Comparison of ENCODE assay signal across 15 mouse cellular contexts in genomic region chr11:102396671-102397141, GRCm38 (mm10). TPM values are rescaled to one million over a fixed set of nuclear protein-coding genes. Genes with fewer than 3 reads are reported as not detected.
DNase-seq lines count a peak whose midpoint lies in the region; ATAC-seq and TF ChIP-seq lines count a peak whose summit lies in the region.
"Had no signal": no experiment of that assay in that cellular context is flagged by ENCODE, and none has a peak within 500 bp of the region (broad histone marks: within the 10 kb centered on the region; RNA-seq: fewer than 3 reads in every experiment).

No protein-coding gene starts in this region.

- no peak for ATAC-seq in forebrain, embryonic 12.5 days (ENCODE audit: low FRiP score)
- ATAC-seq in hindbrain, embryonic 16.5 days, result no peak
- no peak for ATAC-seq in midbrain, embryonic 14.5 days (ENCODE audit: low FRiP score, low TSS enrichment)

- H3K27ac ChIP-seq in forebrain, embryonic 12.5 days, result no peak overlapping the region
- H3K27ac ChIP-seq in forebrain, embryonic 10.5 days, result no peak overlapping the region
- peak overlapping the region; percentile 6 for H3K27ac ChIP-seq in cortical plate, adult 2 months (ENCODE audit: insufficient read depth, low read length)
- H3K27ac ChIP-seq in hindbrain, embryonic 16.5 days (ENCODE audit: low read depth, low read length), result no peak overlapping the region
- no peak overlapping the region for H3K27ac ChIP-seq in midbrain, embryonic 14.5 days (replicated peaks; ENCODE audit: low read depth, low read length)
- H3K27ac ChIP-seq: limb, embryonic 15.5 days; stomach, embryonic 15.5 days had no signal

- H3K4me1 ChIP-seq in forebrain, embryonic 12.5 days, result peaks cover 74% of the 10 kb centered on the region
- H3K4me1 ChIP-seq in forebrain, embryonic 10.5 days, result peaks cover 67% of the 10 kb centered on the region
- peaks cover 6% of the 10 kb centered on the region for H3K4me1 ChIP-seq in cortical plate, adult 2 months (ENCODE audit: control insufficient read depth, insufficient read depth, low read length)
- peaks cover 47% of the 10 kb centered on the region for H3K4me1 ChIP-seq in hindbrain, embryonic 16.5 days (ENCODE audit: control insufficient read depth, insufficient read depth, low read depth, low read length)
- H3K4me1 ChIP-seq in midbrain, embryonic 14.5 days (ENCODE audit: control insufficient read depth, insufficient read depth, low read length), result peaks cover 58% of the 10 kb centered on the region

- H3K9ac ChIP-seq in forebrain, embryonic 12.5 days, result no peak overlapping the region
- H3K9ac ChIP-seq in hindbrain, embryonic 16.5 days (ENCODE audit: low read depth, low read length), result peak overlapping the region; percentile 29
- H3K9ac ChIP-seq in midbrain, embryonic 14.5 days (replicated peaks; ENCODE audit: low read length), result no peak overlapping the region; the same call in 1 of the 2 replicates
- H3K9ac ChIP-seq: limb, embryonic 15.5 days; stomach, embryonic 15.5 days had no signal

- TF ChIP-seq POLR2A in cortical plate, adult 2 months (IDR thresholded peaks at IDR 0.05; ENCODE audit: extremely low read depth, insufficient read depth, low read length), result peak; percentile 32; the same call in 1 of the 2 replicates

- no peak for TF ChIP-seq CTCF in cortical plate, adult 2 months (IDR thresholded peaks at IDR 0.05; ENCODE audit: extremely low read depth, insufficient read depth, low read length)

- H3K9me3 ChIP-seq in forebrain, embryonic 12.5 days, result no peaks in the 10 kb centered on the region
- H3K9me3 ChIP-seq in forebrain, embryonic 10.5 days, result no peaks in the 10 kb centered on the region
- no peaks in the 10 kb centered on the region for H3K9me3 ChIP-seq in hindbrain, embryonic 16.5 days (ENCODE audit: control insufficient read depth, low read length)
- H3K9me3 ChIP-seq in midbrain, embryonic 14.5 days (ENCODE audit: control insufficient read depth, low read length), result no peaks in the 10 kb centered on the region
- H3K9me3 ChIP-seq: limb, embryonic 15.5 days; stomach, embryonic 15.5 days had no signal

- peaks cover 33% of the 10 kb centered on the region for H3K27me3 ChIP-seq in forebrain, embryonic 12.5 days
- peaks cover 80% of the 10 kb centered on the region for H3K27me3 ChIP-seq in forebrain, embryonic 10.5 days (ENCODE audit: poor library complexity, severe bottlenecking)
- no peaks in the 10 kb centered on the region for H3K27me3 ChIP-seq in hindbrain, embryonic 16.5 days (replicated peaks; ENCODE audit: control insufficient read depth, insufficient read depth, low read length)
- H3K27me3 ChIP-seq in midbrain, embryonic 14.5 days (ENCODE audit: control insufficient read depth, insufficient read depth, low read length), result no peaks in the 10 kb centered on the region; the same call in 1 of the 2 replicates

- peak overlapping the region; percentile 89; the same call in 1 of the 2 replicates for H3K4me2 ChIP-seq in forebrain, embryonic 12.5 days
- peak overlapping the region; percentile 78 for H3K4me2 ChIP-seq in hindbrain, embryonic 16.5 days (ENCODE audit: low read length)
- H3K4me2 ChIP-seq in midbrain, embryonic 14.5 days (ENCODE audit: low read length), result peak overlapping the region; percentile 95
- H3K4me2 ChIP-seq: limb, embryonic 15.5 days; stomach, embryonic 15.5 days had no signal

- DNase-seq in forebrain, embryonic 10.5 days (ENCODE audit: extremely low spot score, low spot score), result no peak
- DNase-seq in midbrain, embryonic 14.5 days, result no peak
- no peak for DNase-seq in ovary, adult 18-20 months (ENCODE audit: low spot score)
- DNase-seq in lung, postnatal 25 days (ENCODE audit: low spot score), result no peak
- DNase-seq in heart, postnatal 25 days (ENCODE audit: low spot score), result no peak
- DNase-seq: adrenal gland, adult 8-10 months; heart, adult 11 months; kidney, postnatal 25 days had no signal

- H3K4me3 ChIP-seq in forebrain, embryonic 12.5 days (replicated peaks), result no peak overlapping the region
- H3K4me3 ChIP-seq in forebrain, embryonic 10.5 days, result no peak overlapping the region
- H3K4me3 ChIP-seq in cortical plate, adult 2 months (ENCODE audit: insufficient read depth, low read length), result peak overlapping the region; percentile 94
- no peak overlapping the region; the same call in 1 of the 2 replicates for H3K4me3 ChIP-seq in hindbrain, embryonic 16.5 days (ENCODE audit: low read length)
- H3K4me3 ChIP-seq in midbrain, embryonic 14.5 days (replicated peaks; ENCODE audit: low read depth, low read length), result peak overlapping the region; percentile 89; the same call in 1 of the 2 replicates
- H3K4me3 ChIP-seq: erythroblast, embryonic 14.5 days; limb, embryonic 15.5 days; stomach, embryonic 15.5 days had no signal

- intact Hi-C loops in heart, postnatal 25 days (cut with DNase I), result no loop called here

- WGBS in forebrain, embryonic 12.5 days, result 76% methylated on average over 7 of the region's 7 CpGs
- 86% methylated on average over 7 of the region's 7 CpGs for WGBS in forebrain, embryonic 10.5 days
- WGBS in hindbrain, embryonic 16.5 days, result 61% methylated on average over 7 of the region's 7 CpGs
- 69% methylated on average over 7 of the region's 7 CpGs for WGBS in midbrain, embryonic 14.5 days

- peaks cover 23% of the 10 kb centered on the region for H3K36me3 ChIP-seq in forebrain, embryonic 12.5 days (replicated peaks)
- H3K36me3 ChIP-seq in forebrain, embryonic 10.5 days (replicated peaks), result peaks cover 10% of the 10 kb centered on the region
- H3K36me3 ChIP-seq in hindbrain, embryonic 16.5 days (ENCODE audit: control insufficient read depth, insufficient read depth, low read length), result peaks cover 13% of the 10 kb centered on the region
- H3K36me3 ChIP-seq in midbrain, embryonic 14.5 days (ENCODE audit: control insufficient read depth, insufficient read depth, low read length), result peaks cover 35% of the 10 kb centered on the region
- H3K36me3 ChIP-seq: limb, embryonic 15.5 days; stomach, embryonic 15.5 days had no signal

RNA-seq across cellular contexts. Expression of gene Rundc3a, which starts 3.5 kb away (rescaled TPM):
- 103 and 113 TPM in 2 replicates for polyA plus RNA-seq in forebrain, embryonic 12.5 days (2016; fragmentation: Nextera tagmentation; extraction: Ambion mirVana)
- 10.5 and 13.5 TPM in 2 replicates for polyA plus RNA-seq in forebrain, embryonic 10.5 days (2016; fragmentation: Nextera tagmentation; extraction: Ambion mirVana)
- polyA plus RNA-seq in cortical plate, adult 2 months (2012; rRNA removed), result 511 and 558 TPM in 2 replicates
- polyA plus RNA-seq in hindbrain, embryonic 16.5 days (2015; fragmentation: Nextera tagmentation; extraction: Ambion mirVana), result 127 and 136 TPM in 2 replicates
- polyA plus RNA-seq in midbrain, embryonic 14.5 days (2014; fragmentation: Nextera tagmentation; extraction: Ambion mirVana), result 113 and 165 TPM in 2 replicates
- not detected for total RNA-seq in heart, postnatal 25 days (2021)

RNA-seq across cellular contexts. Expression of gene Slc25a39, which starts 11.0 kb away (rescaled TPM):
- 173 TPM in 2 replicates for polyA plus RNA-seq in forebrain, embryonic 12.5 days (2016; fragmentation: Nextera tagmentation; extraction: Ambion mirVana)
- polyA plus RNA-seq in forebrain, embryonic 10.5 days (2016; fragmentation: Nextera tagmentation; extraction: Ambion mirVana), result 255 and 262 TPM in 2 replicates
- polyA plus RNA-seq in cortical plate, adult 2 months (2012; rRNA removed), result 85.9 and 88.4 TPM in 2 replicates
- polyA plus RNA-seq in hindbrain, embryonic 16.5 days (2015; fragmentation: Nextera tagmentation; extraction: Ambion mirVana), result 182 and 187 TPM in 2 replicates
- 132 and 144 TPM in 2 replicates for polyA plus RNA-seq in midbrain, embryonic 14.5 days (2014; fragmentation: Nextera tagmentation; extraction: Ambion mirVana)
- 100 to 1,000 TPM; 163 to 175 TPM for total RNA-seq in heart, postnatal 25 days (2021)

RNA-seq across cellular contexts. Expression of gene Slc4a1, which starts 30.7 kb away (rescaled TPM):
- polyA plus RNA-seq in forebrain, embryonic 12.5 days (2016; fragmentation: Nextera tagmentation; extraction: Ambion mirVana), result 21.2 and 25.7 TPM in 2 replicates
- 37.4 and 52.1 TPM in 2 replicates for polyA plus RNA-seq in forebrain, embryonic 10.5 days (2016; fragmentation: Nextera tagmentation; extraction: Ambion mirVana)
- polyA plus RNA-seq in cortical plate, adult 2 months (2012; rRNA removed), result 0.02 and 0.04 TPM in 2 replicates
- 1.4 and 3.2 TPM in 2 replicates for polyA plus RNA-seq in hindbrain, embryonic 16.5 days (2015; fragmentation: Nextera tagmentation; extraction: Ambion mirVana)
- 0.51 and 2.3 TPM in 2 replicates for polyA plus RNA-seq in midbrain, embryonic 14.5 days (2014; fragmentation: Nextera tagmentation; extraction: Ambion mirVana)
- total RNA-seq in heart, postnatal 25 days (2021), result 1 to 10 TPM; 5.3 to 9.5 TPM
- polyA plus RNA-seq: C2C12 had no signal

RNA-seq across cellular contexts. Expression of gene Grn, which starts 33.4 kb away (rescaled TPM):
- 55.5 and 57.6 TPM in 2 replicates for polyA plus RNA-seq in forebrain, embryonic 12.5 days (2016; fragmentation: Nextera tagmentation; extraction: Ambion mirVana)
- polyA plus RNA-seq in forebrain, embryonic 10.5 days (2016; fragmentation: Nextera tagmentation; extraction: Ambion mirVana), result 66.2 and 70.1 TPM in 2 replicates
- 64.6 and 67.2 TPM in 2 replicates for polyA plus RNA-seq in cortical plate, adult 2 months (2012; rRNA removed)
- polyA plus RNA-seq in hindbrain, embryonic 16.5 days (2015; fragmentation: Nextera tagmentation; extraction: Ambion mirVana), result 95.4 and 100 TPM in 2 replicates
- polyA plus RNA-seq in midbrain, embryonic 14.5 days (2014; fragmentation: Nextera tagmentation; extraction: Ambion mirVana), result 33.1 and 45.5 TPM in 2 replicates
- total RNA-seq in heart, postnatal 25 days (2021), result 100 to 1,000 TPM; 101 to 104 TPM

RNA-seq across cellular contexts. Expression of gene Fam171a2, which starts 50.8 kb away (rescaled TPM):
- polyA plus RNA-seq in forebrain, embryonic 12.5 days (2016; fragmentation: Nextera tagmentation; extraction: Ambion mirVana), result 13.3 and 15.2 TPM in 2 replicates
- polyA plus RNA-seq in forebrain, embryonic 10.5 days (2016; fragmentation: Nextera tagmentation; extraction: Ambion mirVana), result 2.2 and 2.8 TPM in 2 replicates
- polyA plus RNA-seq in cortical plate, adult 2 months (2012; rRNA removed), result 77.9 and 78.3 TPM in 2 replicates
- 17.8 and 17.9 TPM in 2 replicates for polyA plus RNA-seq in hindbrain, embryonic 16.5 days (2015; fragmentation: Nextera tagmentation; extraction: Ambion mirVana)
- 28.6 and 50.4 TPM in 2 replicates for polyA plus RNA-seq in midbrain, embryonic 14.5 days (2014; fragmentation: Nextera tagmentation; extraction: Ambion mirVana)
- 1 to 10 TPM; 5.8 to 6.5 TPM for total RNA-seq in heart, postnatal 25 days (2021)

Comparison
In these comparisons a context has a peak if more than half of its experiments do, and no peak if none do; other contexts are left out.
1. H3K4me3 ChIP-seq: peak in cortical plate, adult 2 months (single experiment) and midbrain, embryonic 14.5 days (single experiment); none in forebrain, embryonic 12.5 days (single experiment), forebrain, embryonic 10.5 days (single experiment) and hindbrain, embryonic 16.5 days (single experiment).
2. Peak in every context shown above with its lines, with median percentiles within 50 percentile points of each other: H3K4me2 ChIP-seq.